Mouse (Mus musculus): ENCODE measurements around the gene Mlxip. TPM values are rescaled to one million over a fixed set of nuclear protein-coding genes. Genes with fewer than 3 reads are reported as not detected.

Mlxip gene
- polyA plus RNA-seq, 1 experiment from 2014 or later: 18.3 TPM

- Histone ChIP-seq H3K27ac (ENCODE audit: low read depth, low read length) (no peak overlapping the region), H3K4me3 (ENCODE audit: low read depth, low read length) (no peak overlapping the region), H3K9me3 (ENCODE audit: control insufficient read depth, low read length) (no peaks in the 10 kb centered on the region), H3K4me1 (ENCODE audit: control insufficient read depth, insufficient read depth, low read length) (peaks cover 2% of the 10 kb centered on the region; the same call in 1 of the 2 replicates), H3K27me3 (ENCODE audit: control insufficient read depth, insufficient read depth, low read length) (no peaks in the 10 kb centered on the region), H3K9ac (ENCODE audit: low read length) (no peak overlapping the region), H3K36me3 (ENCODE audit: control insufficient read depth, insufficient read depth, low read length) (0 out of 2 replicates have a peak, but pooled peaks cover 2% of the 10 kb centered on the region), H3K4me2 (no peak overlapping the region)
- 93% methylated on average over 4 of the region's 4 CpGs for WGBS
- DNase-seq (ENCODE audit: low spot score, missing footprints) (no peak), ATAC-seq (ENCODE audit: low FRiP score) (no peak)
Measured at GRCm38 (mm10) chr5:123412193-123412592, 17.6 kb downstream of the Mlxip start.

GRCm38 (mm10) chr5:123413866-123414363 is 19.3 kb downstream of the Mlxip start:
- H3K4me2 ChIP-seq: no peak overlapping the region
- 0 out of 2 replicates have a peak, but pooled peaks cover 2% of the 10 kb centered on the region for H3K36me3 ChIP-seq (ENCODE audit: control insufficient read depth, insufficient read depth, low read length)
- peaks cover 2% of the 10 kb centered on the region; the same call in 1 of the 2 replicates for H3K4me1 ChIP-seq (ENCODE audit: control insufficient read depth, insufficient read depth, low read length)
- ATAC-seq (ENCODE audit: low FRiP score) (no peak), DNase-seq (ENCODE audit: low spot score, missing footprints) (no peak)
- no peak overlapping the region for H3K4me3 ChIP-seq (ENCODE audit: low read depth, low read length)
- H3K27ac ChIP-seq (ENCODE audit: low read depth, low read length): no peak overlapping the region
- H3K9me3 ChIP-seq (ENCODE audit: control insufficient read depth, low read length): no peaks in the 10 kb centered on the region
- no peaks in the 10 kb centered on the region for H3K27me3 ChIP-seq (ENCODE audit: control insufficient read depth, insufficient read depth, low read length)
- H3K9ac ChIP-seq (ENCODE audit: low read length): no peak overlapping the region
- WGBS: 95% methylated on average over 2 of the region's 2 CpGs

DNA sequence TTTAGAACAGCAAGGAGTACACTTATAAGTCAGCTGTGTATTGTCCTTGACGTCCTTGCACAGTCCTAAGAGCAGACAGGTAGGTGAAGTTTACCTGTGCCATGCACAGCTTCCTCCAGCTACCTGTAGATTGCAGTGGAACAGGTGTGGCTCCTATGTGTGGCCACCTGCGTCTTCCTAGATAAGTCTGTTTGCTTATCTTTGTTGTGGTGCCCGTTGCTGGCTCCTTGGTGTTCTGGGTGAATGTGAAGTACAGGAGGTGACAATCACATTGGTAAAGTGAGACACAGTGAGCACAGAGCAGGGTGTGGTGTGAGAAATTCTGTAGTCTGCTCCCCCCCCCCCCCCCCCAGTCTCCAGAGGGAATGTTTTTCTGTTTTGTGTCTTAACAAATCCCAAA is 21.6 kb downstream of the Mlxip start:
- no peak for ATAC-seq (ENCODE audit: low FRiP score)
- Histone ChIP-seq H3K9me3 (ENCODE audit: control insufficient read depth, low read length) (no peaks in the 10 kb centered on the region), H3K36me3 (ENCODE audit: control insufficient read depth, insufficient read depth, low read length) (no peaks in the 10 kb centered on the region), H3K9ac (ENCODE audit: low read length) (no peak overlapping the region), H3K4me1 (ENCODE audit: control insufficient read depth, insufficient read depth, low read length) (peaks cover 7% of the 10 kb centered on the region; the same call in 1 of the 2 replicates), H3K27ac (ENCODE audit: low read depth, low read length) (no peak overlapping the region), H3K27me3 (ENCODE audit: control insufficient read depth, insufficient read depth, low read length) (no peaks in the 10 kb centered on the region), H3K4me3 (ENCODE audit: low read depth, low read length) (no peak overlapping the region), H3K4me2 (no peak overlapping the region)
- 87% methylated on average over 3 of the region's 3 CpGs for WGBS
- DNase-seq (ENCODE audit: low spot score, missing footprints): no peak

- Histone ChIP-seq H3K9ac (ENCODE audit: low read length) (no peak overlapping the region), H3K4me3 (ENCODE audit: low read depth, low read length) (no peak overlapping the region), H3K4me1 (ENCODE audit: control insufficient read depth, insufficient read depth, low read length) (peaks cover 7% of the 10 kb centered on the region; the same call in 1 of the 2 replicates), H3K36me3 (ENCODE audit: control insufficient read depth, insufficient read depth, low read length) (no peaks in the 10 kb centered on the region), H3K27me3 (ENCODE audit: control insufficient read depth, insufficient read depth, low read length) (no peaks in the 10 kb centered on the region), H3K4me2 (no peak overlapping the region), H3K9me3 (ENCODE audit: control insufficient read depth, low read length) (no peaks in the 10 kb centered on the region), H3K27ac (ENCODE audit: low read depth, low read length) (no peak overlapping the region)
- no peak for DNase-seq (ENCODE audit: low spot score, missing footprints)
- ATAC-seq (ENCODE audit: low FRiP score): no peak
- 79% methylated on average over 8 of the region's 8 CpGs for WGBS
Measured at GRCm38 (mm10) chr5:123416566-123417518, 22.2 kb downstream of the Mlxip start.

- H3K9ac ChIP-seq (ENCODE audit: low read length): no peak overlapping the region
- WGBS: 81% methylated on average over 2 of the region's 2 CpGs
- no peaks in the 10 kb centered on the region for H3K27me3 ChIP-seq (ENCODE audit: control insufficient read depth, insufficient read depth, low read length)
- DNase-seq (ENCODE audit: low spot score, missing footprints) (no peak), ATAC-seq (ENCODE audit: low FRiP score) (no peak)
- H3K4me2 ChIP-seq: no peak overlapping the region
- no peaks in the 10 kb centered on the region for H3K36me3 ChIP-seq (ENCODE audit: control insufficient read depth, insufficient read depth, low read length)
- H3K27ac ChIP-seq (ENCODE audit: low read depth, low read length): no peak overlapping the region
- H3K4me1 ChIP-seq (ENCODE audit: control insufficient read depth, insufficient read depth, low read length): peaks cover 5% of the 10 kb centered on the region; the same call in 1 of the 2 replicates
- no peak overlapping the region for H3K4me3 ChIP-seq (ENCODE audit: low read depth, low read length)
- no peaks in the 10 kb centered on the region for H3K9me3 ChIP-seq (ENCODE audit: control insufficient read depth, low read length)
Measured at GRCm38 (mm10) chr5:123423885-123424284, 29.3 kb downstream of the Mlxip start.

GRCm38 (mm10) chr5:123427556-123427955 is 33.0 kb downstream of the Mlxip start:
- H3K4me3 ChIP-seq (ENCODE audit: low read depth, low read length): no peak overlapping the region

GRCm38 (mm10) chr5:123431524-123432304 is 37.1 kb downstream of the Mlxip start:
- Histone ChIP-seq H3K9me3 (ENCODE audit: control insufficient read depth, low read length) (no peaks in the 10 kb centered on the region), H3K36me3 (ENCODE audit: control insufficient read depth, insufficient read depth, low read length) (no peaks in the 10 kb centered on the region), H3K27me3 (ENCODE audit: control insufficient read depth, insufficient read depth, low read length) (no peaks in the 10 kb centered on the region), H3K4me1 (ENCODE audit: control insufficient read depth, insufficient read depth, low read length) (no peaks in the 10 kb centered on the region), H3K4me3 (ENCODE audit: low read depth, low read length) (no peak overlapping the region), H3K4me2 (no peak overlapping the region), H3K9ac (ENCODE audit: low read length) (no peak overlapping the region), H3K27ac (ENCODE audit: low read depth, low read length) (no peak overlapping the region)
- ATAC-seq (ENCODE audit: low FRiP score) (no peak), DNase-seq (ENCODE audit: low spot score, missing footprints) (no peak)
- WGBS: 88% methylated on average over 13 of the region's 13 CpGs

More at GRCm38 (mm10) chr5:123427556-123427955, 33.0 kb downstream of the Mlxip start:
- WGBS: 97% methylated on average over 1 of the region's 1 CpGs
- Histone ChIP-seq H3K4me2 (no peak overlapping the region), H3K9me3 (ENCODE audit: control insufficient read depth, low read length) (no peaks in the 10 kb centered on the region), H3K4me1 (ENCODE audit: control insufficient read depth, insufficient read depth, low read length) (no peaks in the 10 kb centered on the region), H3K27ac (ENCODE audit: low read depth, low read length) (no peak overlapping the region), H3K27me3 (ENCODE audit: control insufficient read depth, insufficient read depth, low read length) (no peaks in the 10 kb centered on the region), H3K36me3 (ENCODE audit: control insufficient read depth, insufficient read depth, low read length) (no peaks in the 10 kb centered on the region), H3K9ac (ENCODE audit: low read length) (no peak overlapping the region)
- no peak for ATAC-seq (ENCODE audit: low FRiP score)
- no peak for DNase-seq (ENCODE audit: low spot score, missing footprints)

DNA sequence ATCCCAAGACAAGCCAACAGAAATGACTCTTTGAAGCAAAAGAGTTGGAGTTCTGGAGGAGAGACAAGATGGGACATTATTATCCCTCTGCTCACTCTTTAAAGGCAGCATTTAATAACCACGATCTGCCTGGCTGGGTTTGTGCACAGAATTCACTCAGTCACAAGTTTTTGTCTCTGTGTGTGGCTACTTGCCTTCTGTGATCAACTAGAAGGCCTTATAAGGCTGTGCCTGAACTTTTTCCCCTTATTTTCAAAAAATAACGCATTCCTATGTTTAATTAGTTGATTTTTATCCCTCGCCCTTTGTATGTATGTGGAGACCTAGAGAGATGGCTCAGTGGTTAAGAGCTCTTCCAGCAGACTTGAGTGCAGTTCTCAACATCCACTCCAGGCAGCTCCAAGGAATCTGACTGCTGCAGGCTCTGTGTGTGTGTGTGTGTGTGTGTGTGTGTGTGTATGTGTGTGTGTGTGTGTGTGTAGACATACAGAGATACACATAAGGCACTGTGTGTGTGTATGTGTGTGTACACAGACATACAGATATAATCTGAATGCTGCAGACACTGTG is 37.8 kb downstream of the Mlxip start:
- Histone ChIP-seq H3K9me3 (ENCODE audit: control insufficient read depth, low read length) (no peaks in the 10 kb centered on the region), H3K9ac (ENCODE audit: low read length) (no peak overlapping the region), H3K27ac (ENCODE audit: low read depth, low read length) (no peak overlapping the region), H3K4me3 (ENCODE audit: low read depth, low read length) (no peak overlapping the region), H3K4me1 (ENCODE audit: control insufficient read depth, insufficient read depth, low read length) (no peaks in the 10 kb centered on the region), H3K27me3 (ENCODE audit: control insufficient read depth, insufficient read depth, low read length) (no peaks in the 10 kb centered on the region), H3K36me3 (ENCODE audit: control insufficient read depth, insufficient read depth, low read length) (no peaks in the 10 kb centered on the region), H3K4me2 (no peak overlapping the region)
- 91% methylated on average over 3 of the region's 3 CpGs for WGBS
- DNase-seq (ENCODE audit: low spot score, missing footprints): no peak
- ATAC-seq (ENCODE audit: low FRiP score): no peak

Measured in midbrain, embryonic 11.5 days (tissue).